Mouse (Mus musculus): ENCODE results near the gene Arhgef28. TPM values are rescaled to one million over a fixed set of nuclear protein-coding genes. Genes with fewer than 3 reads are reported as not detected.
A peak's percentile ranks its signal among the peaks of the same experiment; 100 is the strongest.

The Arhgef28 gene
- polyA plus RNA-seq, 1 experiment from 2014 or later: 10.3 TPM

- ATAC-seq (replicated peaks; ENCODE audit: extremely low read depth, insufficient read depth, low FRiP score): no peak
- H3K4me2 ChIP-seq (ENCODE audit: low read depth, low read length): peak overlapping the region; percentile 8; the same call in 1 of the 2 replicates
- H3K4me1 ChIP-seq (ENCODE audit: control insufficient read depth, insufficient read depth, low read length): peaks cover 3% of the 10 kb centered on the region
- no peak overlapping the region for H3K4me3 ChIP-seq (ENCODE audit: low read length)
- no peak overlapping the region for H3K27ac ChIP-seq (ENCODE audit: low read length)
- WGBS: 39% methylated on average over 10 of the region's 10 CpGs
- no peaks in the 10 kb centered on the region for H3K36me3 ChIP-seq (ENCODE audit: control insufficient read depth, insufficient read depth)
- no peak overlapping the region for H3K9ac ChIP-seq (ENCODE audit: low read length)
- H3K27me3 ChIP-seq (ENCODE audit: control insufficient read depth, insufficient read depth, low read length): no peaks in the 10 kb centered on the region
- H3K9me3 ChIP-seq (replicated peaks; ENCODE audit: control insufficient read depth, low read length): no peaks in the 10 kb centered on the region
Measured at GRCm38 (mm10) chr13:98192596-98192995, 13.6 kb downstream of the Arhgef28 start.

- Histone ChIP-seq H3K9me3 (replicated peaks; ENCODE audit: control insufficient read depth, low read length) (no peaks in the 10 kb centered on the region), H3K4me2 (ENCODE audit: low read depth, low read length) (no peak overlapping the region), H3K36me3 (ENCODE audit: control insufficient read depth, insufficient read depth) (no peaks in the 10 kb centered on the region), H3K4me3 (ENCODE audit: low read length) (no peak overlapping the region), H3K9ac (ENCODE audit: low read length) (no peak overlapping the region), H3K27ac (ENCODE audit: low read length) (no peak overlapping the region), H3K4me1 (ENCODE audit: control insufficient read depth, insufficient read depth, low read length) (peaks cover 11% of the 10 kb centered on the region), H3K27me3 (ENCODE audit: control insufficient read depth, insufficient read depth, low read length) (no peaks in the 10 kb centered on the region)
- ATAC-seq (replicated peaks; ENCODE audit: extremely low read depth, insufficient read depth, low FRiP score): no peak
- 94% methylated on average over 2 of the region's 2 CpGs for WGBS
Measured at GRCm38 (mm10) chr13:98188500-98188899, 17.7 kb downstream of the Arhgef28 start.

- ATAC-seq (replicated peaks; ENCODE audit: extremely low read depth, insufficient read depth, low FRiP score): no peak
- no peak overlapping the region for H3K4me3 ChIP-seq (ENCODE audit: low read length)
- H3K36me3 ChIP-seq (ENCODE audit: control insufficient read depth, insufficient read depth): no peaks in the 10 kb centered on the region
- H3K4me1 ChIP-seq (ENCODE audit: control insufficient read depth, insufficient read depth, low read length): peaks cover 11% of the 10 kb centered on the region
- H3K27ac ChIP-seq (ENCODE audit: low read length): no peak overlapping the region
- 92% methylated on average over 1 of the region's 1 CpGs for WGBS
- H3K27me3 ChIP-seq (ENCODE audit: control insufficient read depth, insufficient read depth, low read length): no peaks in the 10 kb centered on the region
- no peak overlapping the region for H3K4me2 ChIP-seq (ENCODE audit: low read depth, low read length)
- H3K9me3 ChIP-seq (replicated peaks; ENCODE audit: control insufficient read depth, low read length): no peaks in the 10 kb centered on the region
- no peak overlapping the region for H3K9ac ChIP-seq (ENCODE audit: low read length)
Measured at GRCm38 (mm10) chr13:98187904-98188303, 18.3 kb downstream of the Arhgef28 start.

DNA sequence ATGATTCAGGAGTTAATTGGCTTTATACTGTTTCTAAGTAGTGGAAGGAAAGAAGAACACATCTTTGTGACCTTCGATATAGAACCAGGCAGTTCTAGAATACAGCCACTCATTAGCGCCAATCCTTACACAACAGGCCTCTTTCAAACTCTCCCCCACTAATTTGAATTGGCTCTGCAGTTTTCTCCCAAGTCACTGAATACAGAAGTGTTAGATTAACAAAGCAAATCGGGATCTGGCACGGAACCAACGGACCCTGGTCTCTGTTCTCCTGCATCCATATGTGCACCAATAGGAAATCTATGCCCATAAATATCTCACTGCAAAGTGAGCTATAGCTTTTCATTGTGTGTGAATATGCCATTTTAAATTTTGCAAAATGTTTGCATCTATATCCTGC lies 20.1 kb downstream of the Arhgef28 start:
- no peak overlapping the region for H3K4me3 ChIP-seq (ENCODE audit: low read length)
- ATAC-seq (replicated peaks; ENCODE audit: extremely low read depth, insufficient read depth, low FRiP score): no peak
- H3K4me2 ChIP-seq (ENCODE audit: low read depth, low read length): no peak overlapping the region
- WGBS: 69% methylated on average over 5 of the region's 5 CpGs
- H3K9ac ChIP-seq (ENCODE audit: low read length): no peak overlapping the region
- H3K27ac ChIP-seq (ENCODE audit: low read length): no peak overlapping the region
- H3K9me3 ChIP-seq (replicated peaks; ENCODE audit: control insufficient read depth, low read length): no peaks in the 10 kb centered on the region
- H3K36me3 ChIP-seq (ENCODE audit: control insufficient read depth, insufficient read depth): no peaks in the 10 kb centered on the region
- H3K27me3 ChIP-seq (ENCODE audit: control insufficient read depth, insufficient read depth, low read length): no peaks in the 10 kb centered on the region
- peaks cover 8% of the 10 kb centered on the region for H3K4me1 ChIP-seq (ENCODE audit: control insufficient read depth, insufficient read depth, low read length)

DNA sequence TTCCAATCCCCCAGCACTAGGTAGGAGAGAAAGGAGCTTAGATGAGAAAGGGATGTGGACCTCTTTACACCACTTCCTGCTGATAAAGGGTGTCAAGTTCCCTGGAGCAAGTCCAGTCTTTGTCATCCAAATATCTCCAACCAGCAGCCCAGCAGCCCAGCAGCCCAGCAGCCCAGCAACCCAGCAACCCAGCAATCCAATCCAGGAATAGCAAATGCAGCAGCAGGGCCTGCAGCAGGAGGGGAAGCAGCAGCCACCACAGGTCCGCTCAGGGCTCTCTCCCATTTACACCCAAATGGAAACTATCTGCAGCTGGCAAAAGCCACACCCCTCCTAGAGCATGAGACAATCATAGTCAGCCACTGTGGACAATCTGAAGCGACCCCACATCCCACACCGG lies 21.6 kb downstream of the Arhgef28 start:
- H3K4me1 ChIP-seq (ENCODE audit: control insufficient read depth, insufficient read depth, low read length): peaks cover 8% of the 10 kb centered on the region
- no peaks in the 10 kb centered on the region for H3K27me3 ChIP-seq (ENCODE audit: control insufficient read depth, insufficient read depth, low read length)
- H3K4me3 ChIP-seq (ENCODE audit: low read length): no peak overlapping the region
- H3K9ac ChIP-seq (ENCODE audit: low read length): 0 out of 2 replicates have a peak overlapping the region, but pooled peaks have one; percentile 8
- H3K9me3 ChIP-seq (replicated peaks; ENCODE audit: control insufficient read depth, low read length): no peaks in the 10 kb centered on the region
- no peak overlapping the region for H3K4me2 ChIP-seq (ENCODE audit: low read depth, low read length)
- no peak; the same call in 1 of the 2 replicates for ATAC-seq (replicated peaks; ENCODE audit: extremely low read depth, insufficient read depth, low FRiP score)
- no peak overlapping the region for H3K27ac ChIP-seq (ENCODE audit: low read length)
- H3K36me3 ChIP-seq (ENCODE audit: control insufficient read depth, insufficient read depth): no peaks in the 10 kb centered on the region
- 23% methylated on average over 3 of the region's 3 CpGs for WGBS

GRCm38 (mm10) chr13:98183157-98183878 lies 22.9 kb downstream of the Arhgef28 start:
- Histone ChIP-seq H3K9ac (ENCODE audit: low read length) (no peak overlapping the region), H3K4me1 (ENCODE audit: control insufficient read depth, insufficient read depth, low read length) (peaks cover 8% of the 10 kb centered on the region), H3K4me2 (ENCODE audit: low read depth, low read length) (no peak overlapping the region), H3K36me3 (ENCODE audit: control insufficient read depth, insufficient read depth) (no peaks in the 10 kb centered on the region), H3K4me3 (ENCODE audit: low read length) (no peak overlapping the region), H3K9me3 (replicated peaks; ENCODE audit: control insufficient read depth, low read length) (no peaks in the 10 kb centered on the region), H3K27me3 (ENCODE audit: control insufficient read depth, insufficient read depth, low read length) (no peaks in the 10 kb centered on the region), H3K27ac (ENCODE audit: low read length) (no peak overlapping the region)
- 78% methylated on average over 21 of the region's 21 CpGs for WGBS
- no peak for ATAC-seq (replicated peaks; ENCODE audit: extremely low read depth, insufficient read depth, low FRiP score)

DNA sequence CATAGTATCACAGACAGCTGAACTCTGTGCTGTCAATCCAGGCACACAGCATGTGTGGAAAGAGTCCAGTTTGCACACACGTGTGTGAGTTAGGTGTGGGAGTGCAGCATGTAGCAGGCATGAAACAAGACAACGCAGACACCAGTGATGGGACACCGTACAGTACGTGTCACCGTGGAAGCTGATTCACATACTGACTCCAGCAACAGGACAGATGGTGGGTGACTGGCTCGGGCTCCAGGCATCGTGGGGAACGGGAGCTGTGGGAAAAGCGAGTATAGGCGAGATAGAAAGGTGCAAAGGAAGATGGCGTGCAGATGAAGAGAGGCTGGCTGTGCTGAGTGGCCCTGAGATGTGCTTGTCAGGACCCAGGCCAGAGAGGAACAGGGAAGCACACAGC lies 23.9 kb downstream of the Arhgef28 start:
- no peaks in the 10 kb centered on the region for H3K27me3 ChIP-seq (ENCODE audit: control insufficient read depth, insufficient read depth, low read length)
- H3K9ac ChIP-seq (ENCODE audit: low read length): no peak overlapping the region
- no peaks in the 10 kb centered on the region for H3K36me3 ChIP-seq (ENCODE audit: control insufficient read depth, insufficient read depth)
- ATAC-seq (replicated peaks; ENCODE audit: extremely low read depth, insufficient read depth, low FRiP score): no peak
- H3K4me2 ChIP-seq (ENCODE audit: low read depth, low read length): no peak overlapping the region
- H3K9me3 ChIP-seq (replicated peaks; ENCODE audit: control insufficient read depth, low read length): no peaks in the 10 kb centered on the region
- no peak overlapping the region for H3K4me3 ChIP-seq (ENCODE audit: low read length)
- H3K27ac ChIP-seq (ENCODE audit: low read length): no peak overlapping the region
- 88% methylated on average over 11 of the region's 11 CpGs for WGBS
- peaks cover 8% of the 10 kb centered on the region for H3K4me1 ChIP-seq (ENCODE audit: control insufficient read depth, insufficient read depth, low read length)

GRCm38 (mm10) chr13:98180636-98181035 lies 25.6 kb downstream of the Arhgef28 start:
- no peak overlapping the region for H3K27ac ChIP-seq (ENCODE audit: low read length)
- H3K9ac ChIP-seq (ENCODE audit: low read length): no peak overlapping the region
- H3K9me3 ChIP-seq (replicated peaks; ENCODE audit: control insufficient read depth, low read length): no peaks in the 10 kb centered on the region
- no peaks in the 10 kb centered on the region for H3K27me3 ChIP-seq (ENCODE audit: control insufficient read depth, insufficient read depth, low read length)
- ATAC-seq (replicated peaks; ENCODE audit: extremely low read depth, insufficient read depth, low FRiP score): no peak
- no peaks in the 10 kb centered on the region for H3K36me3 ChIP-seq (ENCODE audit: control insufficient read depth, insufficient read depth)
- H3K4me1 ChIP-seq (ENCODE audit: control insufficient read depth, insufficient read depth, low read length): peaks cover 10% of the 10 kb centered on the region
- 67% methylated on average over 8 of the region's 8 CpGs for WGBS
- H3K4me2 ChIP-seq (ENCODE audit: low read depth, low read length): no peak overlapping the region
- H3K4me3 ChIP-seq (ENCODE audit: low read length): no peak overlapping the region

DNA sequence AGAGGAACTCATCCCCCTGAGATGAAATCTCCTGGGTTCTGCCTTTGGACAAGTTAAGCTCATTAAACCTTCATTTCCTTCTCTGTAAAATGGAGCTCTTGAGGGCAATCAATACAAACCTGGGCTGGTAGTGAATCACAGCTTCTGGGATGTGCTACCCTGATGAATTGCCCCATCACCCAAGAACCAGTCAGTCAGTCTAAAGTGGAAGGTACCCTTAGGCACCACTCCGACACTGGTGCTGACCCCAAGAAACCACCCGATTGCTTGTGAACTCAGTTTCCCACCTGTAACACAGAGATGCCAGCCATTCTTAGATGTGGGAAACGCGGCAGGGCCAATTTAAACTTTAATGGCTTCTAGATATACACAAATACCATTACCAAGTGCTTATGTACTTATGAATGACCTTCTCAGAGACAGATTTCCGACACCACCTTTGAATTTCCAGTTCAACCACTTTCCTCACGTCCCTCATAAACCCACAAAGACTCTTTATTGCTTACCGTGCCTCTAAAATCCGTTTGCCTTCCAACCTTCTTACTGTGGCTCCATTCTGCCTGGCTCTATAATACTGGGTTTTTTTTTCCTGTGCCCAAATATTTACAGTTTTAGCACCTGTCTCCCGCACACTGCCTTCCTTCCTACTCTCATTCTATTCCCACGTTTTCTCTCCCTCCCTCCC lies 30.8 kb downstream of the Arhgef28 start:
- Histone ChIP-seq H3K9ac (ENCODE audit: low read length) (no peak overlapping the region), H3K9me3 (replicated peaks; ENCODE audit: control insufficient read depth, low read length) (no peaks in the 10 kb centered on the region), H3K4me3 (ENCODE audit: low read length) (no peak overlapping the region), H3K4me1 (ENCODE audit: control insufficient read depth, insufficient read depth, low read length) (0 out of 2 replicates have a peak, but pooled peaks cover 4% of the 10 kb centered on the region), H3K4me2 (ENCODE audit: low read depth, low read length) (no peak overlapping the region), H3K36me3 (ENCODE audit: control insufficient read depth, insufficient read depth) (no peaks in the 10 kb centered on the region), H3K27ac (ENCODE audit: low read length) (no peak overlapping the region), H3K27me3 (ENCODE audit: control insufficient read depth, insufficient read depth, low read length) (no peaks in the 10 kb centered on the region)
- WGBS: 77% methylated on average over 10 of the region's 10 CpGs
- ATAC-seq (replicated peaks; ENCODE audit: extremely low read depth, insufficient read depth, low FRiP score): no peak

All from heart, embryonic 16.5 days (tissue).